Mouse (Mus musculus) embryonic facial prominence, embryonic 14.5 days (tissue): ENCODE measurements around the gene Adarb2. TPM values are rescaled to one million over a fixed set of nuclear protein-coding genes. Genes with fewer than 3 reads are reported as not detected.

Experiments used
- ATAC-seq: fragments of 200-750 bp; cut with Nextera tagmentation; 2 replicates; pipeline ENCODE4 v1.8.0; 2017; ENCODE audit warnings: low read depth, moderate number of reproducible peaks, moderate TSS enrichment
- DNase-seq: peaks from one replicate; pipeline ENCODE4 v3.0.0-alpha.2; 2015; ENCODE audit warnings: low spot score
- H3K27ac ChIP-seq: fragments of 300-500 bp; sonication (generic); replicated peaks from 2 replicates; pipeline ENCODE4 v1.5.1; 2014; ENCODE audit warnings: low read depth, mild to moderate bottlenecking, low read length, moderate library complexity
- H3K27me3 ChIP-seq: fragments of 300-500 bp; sonication (generic); replicated peaks from 2 replicates; pipeline ENCODE4 v1.6.1; 2014; ENCODE audit warnings: low read length; ENCODE audit not compliant: control insufficient read depth, insufficient read depth
- H3K36me3 ChIP-seq: fragments of 300-500 bp; sonication (generic); 2 replicates; pipeline ENCODE4 v1.6.1; 2014; ENCODE audit warnings: low read length, mixed read lengths; ENCODE audit not compliant: control insufficient read depth, insufficient read depth
- H3K4me1 ChIP-seq: fragments of 300-500 bp; sonication (generic); 2 replicates; pipeline ENCODE4 v1.6.1; 2014; ENCODE audit warnings: antibody characterized with exemption, low read length; ENCODE audit not compliant: control insufficient read depth, insufficient read depth
- H3K4me2 ChIP-seq: fragments of 300-500 bp; sonication (generic); 2 replicates; pipeline ENCODE4 v1.6.1; 2014; ENCODE audit warnings: low read depth, mild to moderate bottlenecking, low read length, moderate library complexity, mixed read lengths
- H3K4me3 ChIP-seq: fragments of 300-500 bp; sonication (generic); 2 replicates; pipeline ENCODE4 v1.5.1; 2014; ENCODE audit warnings: low read depth, mild to moderate bottlenecking, low read length
- H3K9ac ChIP-seq: fragments of 300-500 bp; sonication (generic); 2 replicates; pipeline ENCODE4 v1.6.1; 2014; ENCODE audit warnings: low read depth, mild to moderate bottlenecking, low read length, moderate library complexity, mixed read lengths
- H3K9me3 ChIP-seq: fragments of 300-500 bp; sonication (generic); 2 replicates; pipeline ENCODE4 v1.6.1; 2016; ENCODE audit warnings: low read length; ENCODE audit not compliant: control insufficient read depth
- WGBS: fragments of 180-500 bp; shearing (Covaris S2); extraction: QIAGEN DNeasy Blood & Tissue Kit; methylation state at CpG from one replicate; pipeline ENCODE4 v1.1.7; 2014; 5-methylcytosine and 5-hydroxymethylcytosine counted together
- polyA plus RNA-seq: library from polyadenylated mRNA; unstranded; fragments of >200 nt; fragmentation: Nextera tagmentation; extraction: Ambion mirVana; gene quantifications from 2 replicates; pipeline ENCODE4 v1.2.1, GENCODE M21; 2014

Gene Adarb2
- polyA plus RNA-seq, 1 experiment from 2014 or later = 1.7 TPM

- H3K4me2 ChIP-seq = no peak overlapping the region
- ATAC-seq (no peak), DNase-seq (no peak)
These were observed 45.5 kb downstream of the Adarb2 start for GRCm38 (mm10) chr13:8248016-8248667.

GRCm38 (mm10) chr13:8272158-8272945 lies 69.7 kb downstream of the Adarb2 start:
- no peak overlapping the region for H3K27ac ChIP-seq
- no peak overlapping the region for H3K4me3 ChIP-seq
- no peaks in the 10 kb centered on the region for H3K9me3 ChIP-seq
- peak; percentile 79; the same call in 1 of the 2 replicates for ATAC-seq
- no peaks in the 10 kb centered on the region for H3K36me3 ChIP-seq
- DNase-seq = peak; percentile 36
- H3K4me1 ChIP-seq = 0 out of 2 replicates have a peak, but pooled peaks cover 4% of the 10 kb centered on the region
- WGBS = 62% methylated on average over 4 of the region's 4 CpGs
- H3K27me3 ChIP-seq = no peaks in the 10 kb centered on the region
- no peak overlapping the region for H3K9ac ChIP-seq
- no peak overlapping the region for H3K4me2 ChIP-seq

More at GRCm38 (mm10) chr13:8248016-8248667, 45.5 kb downstream of the Adarb2 start:
- Histone ChIP-seq H3K4me1 (no peaks in the 10 kb centered on the region), H3K36me3 (no peaks in the 10 kb centered on the region), H3K9ac (no peak overlapping the region), H3K27me3 (no peaks in the 10 kb centered on the region), H3K4me3 (no peak overlapping the region), H3K27ac (no peak overlapping the region), H3K9me3 (no peaks in the 10 kb centered on the region)
- 73% methylated on average over 5 of the region's 5 CpGs for WGBS

- DNase-seq (no peak), ATAC-seq (no peak)
- no peaks in the 10 kb centered on the region for H3K4me1 ChIP-seq
- no peak overlapping the region for H3K9ac ChIP-seq
- H3K4me2 ChIP-seq = no peak overlapping the region
- no peaks in the 10 kb centered on the region for H3K27me3 ChIP-seq
- no peaks in the 10 kb centered on the region for H3K36me3 ChIP-seq
- H3K4me3 ChIP-seq = no peak overlapping the region
- H3K27ac ChIP-seq = no peak overlapping the region
- no peaks in the 10 kb centered on the region for H3K9me3 ChIP-seq
- 78% methylated on average over 2 of the region's 2 CpGs for WGBS
These were observed 80.5 kb downstream of the Adarb2 start for GRCm38 (mm10) chr13:8283116-8283515.

GRCm38 (mm10) chr13:8316347-8317141 lies 113.9 kb downstream of the Adarb2 start:
- WGBS = 54% methylated on average over 5 of the region's 5 CpGs
- H3K4me3 ChIP-seq = no peak overlapping the region
- H3K4me2 ChIP-seq = no peak overlapping the region
- no peaks in the 10 kb centered on the region for H3K9me3 ChIP-seq
- DNase-seq (peak; percentile 73), ATAC-seq (no peak)
- no peaks in the 10 kb centered on the region for H3K36me3 ChIP-seq
- H3K27ac ChIP-seq = no peak overlapping the region
- H3K4me1 ChIP-seq = no peaks in the 10 kb centered on the region
- H3K9ac ChIP-seq = no peak overlapping the region
- H3K27me3 ChIP-seq = no peaks in the 10 kb centered on the region

GRCm38 (mm10) chr13:8333589-8334455 lies 131.2 kb downstream of the Adarb2 start:
- H3K4me3 ChIP-seq = no peak overlapping the region
- no peaks in the 10 kb centered on the region for H3K27me3 ChIP-seq
- no peak overlapping the region for H3K27ac ChIP-seq
- no peak overlapping the region for H3K4me2 ChIP-seq
- WGBS = 32% methylated on average over 7 of the region's 7 CpGs
- ATAC-seq = no peak
- no peaks in the 10 kb centered on the region for H3K36me3 ChIP-seq
- no peaks in the 10 kb centered on the region for H3K9me3 ChIP-seq
- no peak for DNase-seq
- 0 out of 2 replicates have a peak, but pooled peaks cover 4% of the 10 kb centered on the region for H3K4me1 ChIP-seq
- H3K9ac ChIP-seq = no peak overlapping the region

- Histone ChIP-seq H3K27ac (no peak overlapping the region), H3K4me2 (no peak overlapping the region), H3K9ac (no peak overlapping the region), H3K4me1 (0 out of 2 replicates have a peak, but pooled peaks cover 4% of the 10 kb centered on the region), H3K4me3 (no peak overlapping the region), H3K27me3 (no peaks in the 10 kb centered on the region), H3K9me3 (no peaks in the 10 kb centered on the region), H3K36me3 (no peaks in the 10 kb centered on the region)
- peak; percentile 20 for DNase-seq
- 62% methylated on average over 4 of the region's 4 CpGs for WGBS
- ATAC-seq = peak; percentile 72; the same call in 1 of the 2 replicates
These were observed 131.9 kb downstream of the Adarb2 start for GRCm38 (mm10) chr13:8334580-8334979.

- no peak for DNase-seq
- WGBS = 83% methylated on average over 5 of the region's 5 CpGs
- no peak overlapping the region for H3K9ac ChIP-seq
These were observed 138.6 kb downstream of the Adarb2 start for GRCm38 (mm10) chr13:8341086-8341807.

More at GRCm38 (mm10) chr13:8341086-8341807, 138.6 kb downstream of the Adarb2 start:
- Histone ChIP-seq H3K27ac (no peak overlapping the region), H3K4me3 (no peak overlapping the region), H3K27me3 (no peaks in the 10 kb centered on the region), H3K9me3 (no peaks in the 10 kb centered on the region), H3K4me1 (no peaks in the 10 kb centered on the region), H3K36me3 (no peaks in the 10 kb centered on the region), H3K4me2 (no peak overlapping the region)
- ATAC-seq = no peak
